Mouse (Mus musculus) thymus, postnatal 25 days (tissue): ENCODE measurements around the gene Bnip3.

Experiments used
- DNase-seq: peaks from one replicate; pipeline ENCODE4 v3.0.0; 2022

Gene Bnip3

DNA sequence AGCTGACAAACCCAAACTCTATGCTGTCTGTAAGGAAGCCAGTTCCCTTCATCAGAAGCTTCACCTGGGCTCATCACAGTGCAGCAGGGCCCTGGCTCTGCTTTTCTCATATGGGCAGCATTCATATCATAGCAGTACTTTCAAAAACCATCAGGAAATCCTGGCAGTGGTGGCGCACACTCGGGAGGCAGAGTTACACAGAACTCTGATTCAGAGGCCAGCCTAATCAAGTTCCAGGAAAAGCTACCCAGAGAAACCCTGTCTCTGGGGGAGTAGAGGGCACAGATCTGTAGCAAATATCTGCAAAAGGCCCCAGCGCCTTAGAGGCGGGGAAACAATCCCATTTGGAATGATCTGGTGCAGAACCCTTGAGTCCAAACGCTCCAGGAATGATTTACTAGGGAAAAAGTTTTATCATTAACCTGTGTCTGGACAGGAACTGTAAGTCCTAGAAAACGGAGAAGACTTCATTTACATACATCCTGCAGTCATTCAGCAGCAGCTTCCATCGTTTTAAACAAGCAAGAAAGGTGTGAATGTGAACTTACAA, 5.4 kb downstream of the Bnip3 start:
- no peak for DNase-seq

DNA sequence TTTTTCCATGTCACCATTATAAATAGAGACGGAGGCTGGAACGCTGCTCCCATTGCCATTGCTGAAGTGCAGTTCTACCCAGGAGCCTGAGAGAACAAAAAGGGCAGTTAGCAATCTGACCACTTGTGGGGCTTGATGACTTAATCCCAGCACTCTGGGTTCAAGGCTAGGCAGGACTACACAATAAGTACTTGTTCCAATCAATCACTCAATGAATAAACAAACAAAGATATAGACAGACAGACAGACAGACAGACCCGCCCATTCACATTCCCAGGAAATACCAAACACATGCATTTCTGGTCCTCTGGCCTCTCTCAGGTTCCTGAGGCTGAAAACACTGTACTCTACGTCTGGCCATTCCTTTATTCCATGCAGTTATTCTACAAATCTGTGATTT, 10.6 kb downstream of the Bnip3 start:
- no peak for DNase-seq

DNA sequence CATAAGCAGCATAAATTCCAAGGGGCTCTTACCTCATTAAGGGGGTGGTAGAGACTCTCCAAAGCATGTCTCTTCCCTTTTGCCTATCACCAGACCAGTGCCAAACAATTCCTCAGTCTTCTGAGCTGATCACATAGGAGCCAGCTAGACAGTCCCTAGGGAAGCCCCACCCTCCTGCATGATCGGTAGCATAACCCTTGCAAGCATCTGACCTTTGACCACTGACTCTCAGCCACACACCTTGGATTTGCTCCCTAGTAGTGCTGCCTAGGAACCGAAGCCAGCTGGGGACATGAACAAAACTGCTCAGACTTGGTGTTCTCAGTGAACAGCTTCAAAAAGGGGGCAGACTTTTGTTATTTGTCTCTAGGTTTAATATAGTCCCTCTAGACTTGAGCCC, 11.2 kb downstream of the Bnip3 start:
- no peak for DNase-seq

DNA sequence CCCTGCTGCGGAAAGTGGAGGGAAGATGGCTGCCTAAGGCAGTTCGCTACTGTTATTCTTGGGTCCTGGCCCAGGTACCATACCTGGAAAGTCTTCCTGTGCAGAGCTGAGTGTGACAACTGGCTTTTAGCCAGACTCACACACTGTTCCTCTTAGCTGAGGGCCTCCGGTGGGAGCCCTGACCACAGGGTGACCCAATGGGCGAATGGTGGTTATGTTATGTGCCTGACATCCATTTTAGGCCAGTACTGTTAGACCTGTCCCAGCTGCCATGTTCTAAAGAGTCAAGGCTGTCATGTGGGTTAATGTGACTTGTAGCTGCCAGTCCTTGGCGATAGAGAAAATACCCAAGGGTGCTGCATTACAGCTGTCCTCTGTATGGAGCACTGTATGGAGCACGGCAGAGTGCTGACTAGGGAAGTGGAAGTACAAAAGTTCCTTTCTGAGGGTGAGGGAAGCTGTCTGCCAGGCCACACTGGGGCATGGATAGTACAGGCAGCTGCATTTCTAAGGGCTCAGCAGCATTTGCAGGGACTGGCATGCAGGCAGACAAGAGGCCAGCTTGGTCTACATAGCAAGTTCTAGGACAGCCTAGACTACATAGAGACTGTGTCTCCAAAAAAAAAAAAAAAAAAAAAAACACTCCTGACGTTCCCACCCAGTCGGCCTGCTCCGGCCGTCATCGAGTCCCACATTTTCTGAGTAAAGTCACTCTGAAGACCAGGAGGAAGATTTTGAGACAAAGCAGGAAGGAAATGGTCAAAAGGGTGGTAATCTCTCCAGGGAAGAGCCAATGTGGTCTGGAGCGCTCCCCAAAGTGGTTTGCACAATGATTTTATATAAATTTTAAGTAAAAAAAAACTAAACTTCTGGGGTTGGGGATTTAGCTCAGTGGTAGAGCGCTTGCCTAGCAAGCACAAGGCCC, 23.7 kb downstream of the Bnip3 start:
- DNase-seq = no peak

DNA sequence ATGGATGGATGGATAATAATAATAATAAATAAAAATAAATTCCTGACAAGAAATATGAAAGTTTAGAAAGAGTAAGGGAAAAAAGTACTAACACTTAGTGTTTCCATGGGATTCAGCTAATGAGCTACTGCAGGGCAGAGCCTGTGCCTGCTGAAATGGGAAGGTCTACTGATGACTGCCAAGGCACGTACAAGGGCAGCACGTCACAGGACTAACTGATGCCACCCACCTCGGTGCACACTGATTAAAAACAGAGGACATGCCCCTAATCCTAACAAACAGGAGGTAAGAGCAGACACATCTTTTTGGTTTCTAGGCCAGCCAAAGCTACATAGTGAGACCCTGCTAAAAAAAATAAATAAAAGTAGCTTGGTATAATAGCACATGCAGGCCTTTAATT, 25.6 kb downstream of the Bnip3 start:
- DNase-seq = no peak

DNA sequence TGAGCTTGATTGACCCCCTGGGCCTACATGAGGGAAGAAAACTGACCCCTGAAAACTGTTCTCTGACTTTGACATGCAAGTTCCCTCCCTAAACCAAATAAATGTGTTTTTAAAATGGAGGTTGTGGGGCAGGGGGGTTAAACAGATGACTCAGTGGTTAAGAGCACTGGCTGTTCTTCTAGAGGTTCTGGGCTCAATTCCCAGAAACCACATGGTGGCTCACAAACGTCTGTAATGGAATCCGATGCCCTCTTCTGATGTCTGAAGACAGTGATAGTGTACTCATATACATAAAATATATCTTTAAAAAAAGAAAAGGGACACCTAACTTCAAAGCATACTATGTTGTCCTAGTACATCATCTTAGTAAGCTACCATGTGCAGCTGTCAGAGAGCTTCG, 34.3 kb downstream of the Bnip3 start:
- no peak for DNase-seq

DNA sequence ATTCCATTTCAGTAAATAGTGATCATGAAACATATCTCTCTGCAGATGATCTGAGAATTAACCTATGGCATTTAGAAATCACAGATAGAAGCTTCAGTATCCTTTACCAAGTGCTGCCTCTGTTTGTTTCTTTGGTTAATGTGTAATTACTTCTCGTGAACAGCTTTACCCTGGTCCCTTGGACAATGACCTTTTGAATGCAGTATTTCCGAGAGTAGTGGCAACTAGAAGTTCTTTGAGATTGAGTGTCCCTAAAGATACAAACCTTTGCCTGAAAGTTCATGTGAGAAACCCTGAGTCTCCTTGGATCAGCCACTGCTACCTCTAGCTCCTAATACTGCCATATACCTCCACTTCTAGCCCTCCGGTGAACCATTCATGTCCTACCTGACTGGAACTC, 36.4 kb downstream of the Bnip3 start:
- DNase-seq = no peak

DNA sequence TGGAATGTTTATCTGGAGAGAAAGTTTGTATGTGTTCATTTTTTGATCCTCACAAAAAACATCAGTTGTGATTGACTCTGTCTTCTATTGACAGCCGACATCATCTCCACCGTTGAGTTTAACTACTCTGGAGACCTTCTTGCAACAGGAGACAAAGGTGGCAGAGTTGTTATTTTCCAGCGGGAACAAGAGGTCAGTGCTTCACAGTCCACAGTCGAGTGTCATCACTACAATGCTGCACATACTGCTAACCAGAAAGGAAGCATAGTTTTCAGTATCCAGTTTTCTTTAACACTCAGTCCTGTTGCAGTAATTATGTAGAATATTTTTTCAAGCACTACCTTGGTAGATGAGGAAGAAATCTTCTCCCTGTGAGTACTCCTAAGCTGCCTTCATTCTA, 41.0 kb downstream of the Bnip3 start:
- DNase-seq = no peak

DNA sequence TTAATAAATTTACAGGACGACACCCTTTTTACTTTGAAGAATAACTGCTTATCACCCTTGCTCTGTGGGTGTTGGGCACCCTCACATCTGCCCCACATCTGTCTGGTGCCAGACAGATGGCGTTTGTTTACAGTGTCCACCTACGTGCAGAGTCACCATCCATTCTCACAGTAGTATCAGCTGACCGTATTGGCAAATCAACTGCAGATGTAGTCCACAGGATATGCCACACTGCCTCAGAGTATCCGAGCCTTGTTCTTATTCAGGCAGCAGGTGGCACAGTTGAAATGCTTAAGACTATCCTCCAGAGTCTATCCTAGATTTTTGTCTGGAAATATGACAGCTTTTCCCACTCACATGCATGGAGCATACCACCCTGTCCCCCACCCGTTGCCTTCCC, 42.0 kb downstream of the Bnip3 start:
- DNase-seq = no peak

DNA sequence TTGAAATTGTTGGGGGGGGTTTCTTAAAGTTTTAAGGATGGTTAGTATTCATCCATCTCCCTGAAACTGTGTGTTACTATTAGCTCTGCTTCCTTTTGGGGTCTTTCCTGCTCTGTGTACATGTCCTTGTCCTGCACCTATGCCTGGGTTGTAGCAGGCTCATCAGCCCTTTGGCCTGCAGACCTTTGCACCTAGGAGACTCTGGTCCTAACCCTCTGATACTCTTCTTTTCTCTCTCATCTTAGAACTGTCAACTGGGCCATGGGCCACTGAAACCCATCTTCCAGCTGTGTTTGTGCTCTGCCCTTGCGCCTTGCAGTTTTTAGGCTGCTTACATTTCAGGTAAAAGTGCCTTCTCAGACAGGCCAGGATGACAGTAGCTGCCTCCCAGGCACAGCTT, 44.5 kb downstream of the Bnip3 start:
- no peak for DNase-seq

DNA sequence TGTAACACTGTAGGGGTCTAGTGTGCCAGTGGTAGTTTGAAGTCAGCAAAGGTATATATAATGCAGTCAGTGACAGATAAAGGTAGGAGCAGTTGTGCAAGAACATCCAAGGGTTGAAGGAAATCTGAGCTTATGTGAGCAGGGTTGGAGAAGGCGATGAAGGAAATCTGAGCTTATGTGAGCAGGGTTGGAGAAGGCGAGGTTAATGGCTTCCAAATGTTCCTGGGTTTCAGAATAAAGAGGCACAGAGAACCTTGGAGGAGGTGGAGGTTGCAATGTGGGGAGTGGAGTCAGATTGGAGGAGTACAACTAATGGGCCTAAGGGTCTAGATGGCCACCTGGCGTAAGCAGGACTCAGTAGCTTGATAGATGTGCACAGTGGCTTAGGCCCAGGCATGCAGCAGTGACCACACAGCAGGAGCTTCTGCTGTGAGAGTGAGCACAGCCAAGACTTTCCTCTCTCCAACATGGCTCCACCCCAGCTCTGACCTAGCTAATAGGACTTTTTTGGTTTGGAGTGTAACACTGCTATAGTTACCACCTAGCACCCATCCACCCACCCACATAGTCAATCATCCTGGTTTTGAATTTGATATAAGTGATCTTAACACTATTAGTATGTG, 45.3 kb downstream of the Bnip3 start:
- no peak for DNase-seq

DNA sequence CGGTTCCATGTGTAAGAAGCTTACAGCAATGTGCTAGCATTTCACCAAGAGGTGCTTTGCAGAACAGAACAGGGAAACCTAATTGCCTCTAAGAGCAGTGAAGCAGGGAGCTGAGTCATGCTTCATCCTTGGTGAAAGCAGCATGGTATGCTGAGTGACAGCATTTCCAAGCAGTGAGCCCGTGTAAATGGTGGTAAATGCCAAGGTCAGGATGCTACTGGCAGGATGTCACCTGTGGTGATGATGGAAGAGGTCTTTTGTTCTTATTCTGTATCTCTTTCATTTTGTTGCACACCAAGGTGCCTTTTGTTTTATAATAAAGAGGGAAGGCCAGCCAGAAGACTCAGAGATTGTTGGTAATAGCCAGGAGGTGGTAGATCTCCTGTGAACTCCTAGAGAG, 52.6 kb downstream of the Bnip3 start:
- no peak for DNase-seq

DNA sequence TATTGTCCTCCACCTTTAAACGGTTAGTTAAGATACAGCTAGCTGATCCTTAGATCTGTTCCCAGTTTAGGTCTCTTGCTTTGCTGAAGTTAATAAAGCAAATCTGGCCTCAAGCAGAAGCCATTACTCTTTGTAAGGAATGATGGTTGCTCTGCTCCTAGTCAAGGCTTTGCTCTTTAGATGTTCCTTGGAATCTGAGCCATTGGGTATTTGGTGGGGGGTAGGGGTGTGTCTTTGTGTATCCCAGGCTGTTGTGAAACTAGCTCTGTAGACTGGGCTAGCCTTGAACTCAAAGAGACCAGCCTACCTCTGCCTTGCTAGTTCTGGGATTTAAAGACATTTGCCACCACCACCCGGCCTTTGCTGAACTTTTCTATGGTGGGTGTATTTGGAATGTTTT, 55.1 kb downstream of the Bnip3 start:
- DNase-seq = no peak

DNA sequence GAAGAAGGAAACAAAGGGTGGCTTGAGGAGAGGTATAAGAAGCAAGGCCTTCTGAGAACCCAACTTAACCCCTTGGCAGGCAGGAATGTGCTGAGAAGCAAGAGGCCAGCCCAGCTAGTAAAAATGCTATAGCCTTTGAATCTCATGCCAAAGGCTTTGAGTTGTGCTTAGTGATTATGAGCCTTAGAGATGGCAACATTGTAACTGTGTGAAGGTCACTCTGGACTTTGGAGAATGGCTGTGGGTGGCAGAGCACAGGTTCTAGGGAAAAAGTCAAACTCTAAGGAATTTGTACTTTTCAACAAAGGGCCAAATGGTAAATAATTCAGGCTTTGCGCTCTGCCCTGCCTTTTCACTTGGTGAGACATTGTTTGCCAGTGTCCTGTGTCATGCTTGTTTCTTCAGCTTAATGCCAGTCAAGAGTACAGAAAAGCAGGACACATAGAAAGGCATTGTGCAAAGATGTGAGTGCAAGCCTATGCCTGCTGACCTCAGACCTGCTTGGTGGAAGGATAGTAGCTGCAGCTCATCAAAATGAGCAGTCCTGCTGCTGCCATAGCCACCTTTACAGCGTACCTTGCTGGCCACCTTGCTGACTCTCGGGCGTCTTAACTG, 55.8 kb downstream of the Bnip3 start:
- DNase-seq = no peak

DNA sequence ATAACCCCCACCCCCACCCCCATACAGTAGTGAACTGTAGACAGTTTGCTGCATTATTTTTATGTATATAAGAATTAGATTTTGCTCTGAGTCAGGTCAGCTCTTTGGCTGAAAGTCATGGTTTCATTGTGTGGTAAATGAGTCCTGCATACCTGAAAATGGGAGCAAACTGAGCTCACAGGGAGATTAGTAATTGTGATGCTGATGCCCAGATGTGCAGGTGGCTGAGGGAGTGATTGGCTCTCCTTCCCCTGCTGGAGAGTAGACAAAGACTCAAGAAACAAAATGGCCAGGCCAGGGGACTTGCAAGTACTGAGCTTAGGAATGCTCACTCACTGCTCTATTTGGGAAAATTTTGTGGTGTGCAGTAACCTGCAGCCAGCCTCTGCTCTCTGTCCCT, 59.2 kb downstream of the Bnip3 start:
- no peak for DNase-seq

DNA sequence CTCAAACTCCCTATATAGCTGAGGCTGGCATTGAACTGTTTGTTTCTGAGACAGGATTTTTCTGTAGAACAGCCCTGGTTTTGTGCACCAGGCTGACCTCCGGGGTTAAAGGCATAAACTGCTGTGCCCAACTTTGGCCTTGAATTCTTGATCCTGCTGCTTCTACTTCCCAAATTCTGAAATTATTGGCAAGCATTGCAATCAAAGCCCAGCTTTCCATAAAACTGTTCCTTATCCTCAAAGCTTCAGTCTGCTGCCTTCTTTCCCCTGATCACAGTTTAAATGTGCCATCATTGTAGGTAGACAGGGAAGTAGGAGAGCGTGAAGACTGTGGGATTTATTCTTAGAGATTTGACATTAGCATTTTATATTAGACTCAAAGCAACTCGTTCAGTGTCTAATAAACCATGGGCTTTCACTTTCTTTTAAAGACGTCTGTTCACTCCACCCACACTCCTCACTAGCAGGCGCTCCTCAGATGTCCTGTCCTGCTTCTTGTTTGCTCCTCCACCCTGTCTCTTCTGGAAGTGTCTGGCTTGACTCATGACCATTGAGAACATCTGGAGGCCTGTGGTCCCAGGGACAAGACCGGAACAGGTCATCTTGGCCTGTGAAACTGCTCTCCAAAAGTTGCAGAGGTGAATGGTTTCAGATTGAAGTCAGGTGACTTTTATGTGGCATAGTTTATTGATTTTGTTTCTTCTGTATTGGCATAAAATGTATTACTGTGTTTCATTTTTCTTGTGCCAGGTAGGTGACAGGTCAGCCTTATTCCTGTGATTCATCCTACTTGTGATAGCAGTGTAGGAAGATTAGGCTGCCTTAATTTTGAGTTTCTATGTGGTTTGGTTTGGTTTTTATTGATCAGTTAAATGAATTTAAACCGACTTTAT, 61.0 kb downstream of the Bnip3 start:
- no peak for DNase-seq

DNA sequence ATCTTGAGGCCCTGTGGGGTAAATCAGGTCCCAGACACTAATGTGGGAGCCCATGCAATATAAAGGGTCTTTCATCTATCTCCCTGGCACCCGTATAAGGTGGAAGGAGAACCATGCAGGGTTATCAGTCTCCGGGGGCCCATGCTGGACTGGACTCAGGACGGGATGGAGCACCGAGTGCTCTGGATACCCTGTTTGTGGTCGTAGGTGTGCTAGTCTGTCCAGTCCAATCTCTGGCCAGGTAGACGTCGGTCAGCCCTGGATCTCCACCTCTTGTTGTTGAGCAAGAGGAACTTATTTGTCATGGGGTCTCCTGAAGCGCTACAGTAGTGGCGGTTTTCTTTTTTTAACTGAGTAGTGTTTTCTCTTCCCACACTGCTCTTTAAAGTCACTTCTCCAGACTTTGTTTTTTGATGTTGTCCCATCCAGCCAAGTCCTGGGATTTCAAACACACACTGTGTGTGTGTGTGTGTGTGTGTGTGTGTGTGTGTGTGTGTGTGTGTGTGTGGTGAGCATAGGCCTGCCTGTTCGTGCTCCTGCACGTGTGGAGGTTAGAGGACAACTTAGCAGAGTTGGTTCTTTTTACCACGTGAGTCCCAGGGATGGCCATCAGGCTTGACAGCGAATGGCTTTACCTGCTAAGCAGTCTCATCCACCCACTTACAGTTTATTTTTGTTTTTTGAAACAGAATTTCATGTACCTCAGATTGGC, 61.8 kb downstream of the Bnip3 start:
- DNase-seq = no peak

DNA sequence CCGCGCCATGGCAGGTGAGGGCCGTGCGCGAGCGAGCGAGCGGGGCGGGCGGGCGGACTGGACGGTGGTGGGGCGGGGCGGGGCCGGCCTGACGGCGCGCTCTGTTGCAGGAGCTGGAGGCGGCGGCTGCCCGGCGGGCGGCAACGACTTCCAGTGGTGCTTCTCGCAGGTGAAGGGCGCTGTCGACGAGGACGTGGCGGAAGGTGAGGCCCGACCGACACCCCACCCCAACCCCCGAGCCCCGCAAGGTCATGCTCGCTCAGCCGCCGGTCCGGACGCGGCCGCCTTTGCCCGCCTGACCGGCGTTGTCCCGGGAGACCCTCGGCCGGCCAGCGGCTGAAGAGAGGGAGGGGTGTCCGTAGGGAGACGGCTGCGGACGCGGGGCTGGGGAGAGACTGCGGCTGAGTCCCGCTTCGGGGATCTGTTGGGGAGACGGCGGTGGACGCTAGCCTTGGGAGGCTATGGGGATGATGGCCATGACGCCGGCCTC, 62.8 kb downstream of the Bnip3 start:
- DNase-seq = no peak

DNA sequence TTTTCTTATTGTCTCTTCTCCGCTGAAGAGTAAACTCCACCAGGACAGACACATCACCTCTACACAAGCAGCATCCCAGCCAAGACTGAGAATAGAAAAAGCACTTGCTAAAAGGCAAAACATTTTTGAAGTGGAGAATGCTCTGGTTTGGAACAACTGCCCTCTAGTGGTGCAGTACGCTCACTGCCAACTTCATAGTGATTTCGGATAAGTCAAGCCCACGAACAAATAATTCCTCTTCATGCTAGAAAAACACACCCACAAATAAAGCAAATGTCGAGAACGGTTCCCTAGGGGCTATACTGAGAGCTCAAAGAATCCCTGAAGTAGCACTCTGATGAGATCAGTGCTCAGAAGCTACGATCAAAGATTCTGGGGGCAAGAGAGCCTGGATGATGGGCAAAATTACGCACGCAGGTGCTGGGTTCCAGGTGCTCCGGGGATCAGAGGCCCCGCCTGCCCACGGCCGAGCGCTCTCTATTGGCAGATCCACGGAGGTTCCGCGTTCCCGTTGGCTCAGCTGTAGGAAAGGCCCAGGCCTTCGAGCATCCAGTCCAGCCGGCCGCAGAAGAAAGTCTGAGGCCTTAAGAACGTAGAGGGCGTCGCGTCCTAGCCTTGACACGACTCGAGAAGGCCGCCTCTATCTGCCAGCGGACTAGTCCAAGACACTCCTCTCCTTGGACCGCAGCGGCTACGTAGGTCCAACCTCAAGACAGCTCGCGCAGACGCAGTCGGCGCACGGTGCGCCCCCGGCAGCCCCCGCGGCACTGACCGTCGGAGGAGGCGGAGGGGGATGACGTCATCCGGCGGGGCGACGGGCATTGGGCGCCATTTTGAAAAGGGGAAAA, 63.6 kb downstream of the Bnip3 start, which contains the start of the genes Ppp2r2d and Mapk1ip1:
Gene Ppp2r2d (plus strand): TSS at position 536 of the 848 bp plus-strand sequence.
Gene Mapk1ip1 (minus strand): TSS at position 730 of the 848 bp plus-strand sequence.
- DNase-seq = peak; percentile 94

DNA sequence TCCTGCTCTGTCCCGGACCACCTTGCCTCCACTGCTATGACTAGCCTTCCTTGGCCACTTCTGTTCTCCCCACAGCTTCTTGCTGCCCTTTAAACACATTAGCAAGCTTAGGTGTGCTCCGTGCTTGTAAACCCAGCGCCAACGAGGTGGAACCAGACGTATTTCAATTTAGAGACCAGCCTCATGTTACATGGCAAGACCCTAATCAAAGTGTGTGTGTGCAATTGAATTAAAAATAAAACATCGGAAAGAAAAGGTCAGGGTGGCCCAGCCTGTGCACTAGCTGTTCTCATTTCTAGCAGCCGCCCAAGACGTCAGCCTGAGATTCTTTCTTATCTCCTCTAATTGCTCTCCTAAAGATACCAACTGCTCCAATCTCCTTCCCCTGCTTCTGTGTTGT, 64.2 kb downstream of the Bnip3 start:
- DNase-seq = no peak

DNA sequence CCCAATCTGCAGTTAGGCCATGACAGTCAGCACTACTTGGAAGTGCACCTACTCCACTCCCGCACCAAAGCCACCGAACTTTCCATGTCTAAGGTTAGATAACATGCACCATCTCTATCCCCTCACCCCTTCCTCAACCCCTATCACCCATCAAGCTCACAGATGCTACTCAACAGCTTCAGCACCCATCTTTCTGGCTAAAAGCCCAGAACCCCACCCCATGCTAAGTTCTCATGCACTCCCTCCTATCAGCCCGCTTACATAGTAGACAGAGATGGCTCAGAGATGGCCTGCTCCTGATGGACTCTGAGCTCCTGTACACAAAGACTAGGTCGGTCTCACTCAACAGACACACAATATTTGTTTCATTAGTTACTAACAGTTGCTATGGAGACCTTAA, 65.9 kb downstream of the Bnip3 start:
- no peak for DNase-seq
